Mouse (Mus musculus) yolk sac, embryonic 10.5 days (tissue): ENCODE data around the gene Cxcl10.

Source experiments
- DNase-seq: peaks from one replicate; pipeline ENCODE4 v3.0.0-alpha.2; 2017; ENCODE audit warnings: low spot score

Cxcl10 gene

GRCm38 (mm10) chr5:92321631-92322400, 26.9 kb downstream of the Cxcl10 start:
- DNase-seq = no peak

GRCm38 (mm10) chr5:92318596-92318995, 30.1 kb downstream of the Cxcl10 start:
- DNase-seq = no peak

- no peak for DNase-seq
These were observed 30.6 kb downstream of the Cxcl10 start for GRCm38 (mm10) chr5:92318119-92318518.

- peak; percentile 63 for DNase-seq
These were observed 34.9 kb downstream of the Cxcl10 start for GRCm38 (mm10) chr5:92313776-92314175.

GRCm38 (mm10) chr5:92312046-92312715, 36.5 kb downstream of the Cxcl10 start:
- peak; percentile 70 for DNase-seq

- peak; percentile 93 for DNase-seq
These were observed 38.8 kb downstream of the Cxcl10 start, which contains the start of gene Sdad1 for GRCm38 (mm10) chr5:92309681-92310511. TSS of gene Sdad1 (minus strand) at chr5:92310479.

- no peak for DNase-seq
These were observed 44.4 kb downstream of the Cxcl10 start for GRCm38 (mm10) chr5:92304291-92304690.

- no peak for DNase-seq
These were observed 46.4 kb downstream of the Cxcl10 start for GRCm38 (mm10) chr5:92302149-92302840.
